Mouse (Mus musculus) cerebellum, postnatal 10 days (tissue): ENCODE measurements at regions not wholly inside any gene's neighbourhood (a gene's known extent, or its start where the extent isn't known, plus 50 kb on each side); places are given as distances from the start of the nearest gene placed in this dataset.

Source experiments
- DNase-seq, 2 experiments: peaks; one replicate each; pipeline ENCODE4 v3.0.0; 2021; ENCODE audit warnings: mixed read lengths in 2 of 2

DNA sequence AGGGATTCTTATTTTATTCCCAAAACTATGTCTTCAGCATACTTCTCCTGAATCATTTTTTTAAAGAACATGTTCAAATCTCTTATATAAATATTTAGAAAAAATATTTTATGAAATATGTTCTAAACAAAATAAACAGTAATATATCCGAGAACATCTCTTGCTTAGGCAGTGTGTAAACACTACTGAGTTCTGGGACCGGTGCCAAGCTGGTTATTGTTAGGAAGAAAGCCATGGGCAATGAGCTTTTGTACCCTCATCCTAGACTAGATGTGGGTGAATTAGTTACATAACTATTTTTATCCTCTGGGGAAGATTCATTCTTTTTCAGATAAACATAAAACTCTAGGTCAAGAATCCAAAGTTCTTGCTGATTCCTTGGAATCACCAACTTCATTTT is 222.5 kb upstream of the Gm10801 start:
- DNase-seq, result peak; percentile 65 to 72

DNA sequence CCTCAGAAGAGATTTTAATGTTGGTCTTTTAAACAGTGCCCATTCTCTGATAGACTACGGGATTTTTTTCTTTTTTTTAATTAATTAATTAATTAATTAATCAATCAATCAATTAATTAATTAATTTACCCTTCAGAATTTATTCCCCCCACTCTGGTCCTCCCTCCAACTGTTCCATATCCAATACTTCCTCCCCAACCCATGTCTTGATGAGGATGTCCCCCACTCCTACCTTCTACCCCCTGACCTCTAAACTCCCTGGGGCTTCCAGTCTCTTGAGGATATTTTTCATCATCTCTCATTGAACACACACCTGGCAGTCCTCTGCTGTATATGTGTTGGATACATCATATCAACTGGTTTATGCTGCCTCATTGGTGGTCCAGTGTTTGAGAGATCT is 180.5 kb upstream of the Gm10801 start:
- no peak for DNase-seq
